Mouse (Mus musculus) megakaryocyte, embryonic 14.5 days (primary cell): ENCODE measurements at regions not wholly inside any gene's neighbourhood (a gene's known extent, or its start where the extent isn't known, plus 50 kb on each side); places are given as distances from the start of the nearest gene placed in this dataset.

ENCODE experiments used
- FLI1 ChIP-seq: IDR thresholded peaks from 2 replicates; pipeline ENCODE4 v1.6.1; 2012; ENCODE audit warnings: low read length, inconsistent platforms, mixed read lengths
- GATA1 ChIP-seq: IDR thresholded peaks from 3 replicates; pipeline ENCODE4 v1.6.1; 2012; ENCODE audit warnings: mixed read lengths, low read length, inconsistent platforms, borderline replicate concordance

GRCm38 (mm10) chr1:190332001-190332400 lies 161.5 kb upstream of the Prox1 start:
- no peak for TF ChIP-seq GATA1
- no peak for TF ChIP-seq FLI1
